Mouse (Mus musculus) erythroblast, adult 5-6 weeks (primary cell): ENCODE results near the gene Syne3. TPM values are rescaled to one million over a fixed set of nuclear protein-coding genes. Genes with fewer than 3 reads are reported as not detected.
A peak's percentile ranks its signal among the peaks of the same experiment; 100 is the strongest.

Source experiments
- ATAC-seq: replicated peaks from 2 replicates; pipeline ENCODE4 v1.8.0; 2016; ENCODE audit warnings: moderate number of reproducible peaks, mild to moderate bottlenecking, moderate TSS enrichment, inconsistent platforms; ENCODE audit not compliant: poor library complexity, low FRiP score, severe bottlenecking
- total RNA-seq, 2 experiments: library from RNA; stranded (forward) in 1 of 2; stranded (reverse) in 1 of 2; fragments of 150-400 nt in 1 of 2; fragments of 200-764, 138-1000 nt in 1 of 2; gene quantifications; 2 replicates each; pipeline versions ENCODE4 v1.2.3 to v1.2.4; 2015 to 2017; ENCODE audit warnings: low replicate concordance in 2 of 2

Gene Syne3
- total RNA-seq, 2 experiments from 2014 or later = 4.8 to 10.3 TPM

DNA sequence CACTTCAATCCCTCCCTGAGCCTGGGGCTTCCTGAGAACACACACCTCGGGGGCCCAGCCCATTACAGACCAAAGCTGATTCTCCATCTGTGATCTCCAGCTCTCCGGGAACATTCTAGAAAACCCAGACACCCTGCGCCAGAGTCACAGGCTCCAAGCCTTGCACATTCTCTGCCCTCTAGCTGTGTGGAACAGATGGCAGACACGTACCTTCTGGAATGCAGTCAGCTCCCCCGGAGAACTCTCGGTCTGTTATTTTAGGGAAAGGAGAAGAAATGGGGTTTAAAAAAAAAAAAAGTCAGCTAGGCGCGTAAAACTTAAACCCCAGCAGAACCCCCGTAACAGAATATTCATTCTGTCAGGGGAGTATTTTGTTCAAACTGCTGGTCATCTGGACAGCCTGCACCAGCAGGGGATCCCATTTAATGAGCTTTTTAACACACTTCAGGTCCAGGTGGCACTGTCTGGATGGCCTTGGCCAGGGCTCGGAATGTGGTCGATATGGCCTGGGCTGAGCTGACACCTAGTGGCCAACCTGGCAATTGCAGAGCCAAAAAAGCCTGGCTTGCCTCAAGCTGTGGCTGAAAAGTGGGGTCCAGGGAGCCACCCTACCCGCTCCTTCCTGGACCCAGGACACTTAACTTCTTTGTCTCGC is 70.1 kb downstream of the Syne3 start:
- ATAC-seq = peak; percentile 80

GRCm38 (mm10) chr12:104938935-104939334 is 70.7 kb downstream of the Syne3 start:
- ATAC-seq = no peak

- ATAC-seq = 0 out of 2 replicates have a peak, but pooled peaks have one; percentile 36
These were observed 73.4 kb downstream of the Syne3 start for GRCm38 (mm10) chr12:104936223-104936622.

DNA sequence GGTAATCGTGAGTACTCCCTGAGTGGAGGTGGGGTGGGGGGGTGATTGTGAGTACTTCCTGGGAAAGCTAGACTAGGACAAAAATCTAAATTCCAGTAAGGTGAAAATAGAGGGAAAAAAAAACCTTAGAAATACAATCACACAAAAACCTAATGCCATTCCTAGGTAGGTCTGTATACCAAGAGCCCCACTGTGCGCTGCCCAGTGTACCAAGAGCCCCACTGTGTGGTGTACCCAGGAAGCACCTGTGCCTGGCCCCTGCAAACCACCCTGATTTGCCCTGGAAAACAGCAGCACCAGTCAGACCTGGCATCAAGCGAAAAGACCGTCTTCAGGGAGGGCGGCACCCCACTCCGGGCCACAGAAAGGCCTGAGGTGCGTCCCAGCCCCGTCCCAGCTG is 74.5 kb downstream of the Syne3 start:
- no peak for ATAC-seq

- ATAC-seq = no peak
These were observed 75.8 kb downstream of the Syne3 start for GRCm38 (mm10) chr12:104933800-104934199.

DNA sequence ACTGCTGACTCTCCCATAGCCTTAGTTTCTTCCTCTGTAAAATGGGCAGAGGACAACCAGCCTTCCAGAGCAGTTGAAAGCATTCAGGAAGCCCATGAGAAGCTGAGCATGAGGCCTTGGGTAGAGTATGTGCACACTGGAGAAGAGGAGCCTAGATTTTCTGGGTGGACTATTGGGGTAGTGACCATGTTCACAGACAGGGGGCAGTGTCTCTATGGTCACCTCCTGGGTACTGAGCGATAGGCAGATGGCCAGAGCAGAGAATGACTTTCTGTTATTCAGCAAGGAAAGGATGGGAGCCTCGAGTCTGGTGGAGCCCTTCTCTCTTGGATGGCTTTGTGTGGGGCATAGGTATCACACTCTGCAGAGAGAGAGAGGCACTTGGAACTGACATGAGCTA is 76.4 kb downstream of the Syne3 start:
- ATAC-seq = 0 out of 2 replicates have a peak, but pooled peaks have one; percentile 44

DNA sequence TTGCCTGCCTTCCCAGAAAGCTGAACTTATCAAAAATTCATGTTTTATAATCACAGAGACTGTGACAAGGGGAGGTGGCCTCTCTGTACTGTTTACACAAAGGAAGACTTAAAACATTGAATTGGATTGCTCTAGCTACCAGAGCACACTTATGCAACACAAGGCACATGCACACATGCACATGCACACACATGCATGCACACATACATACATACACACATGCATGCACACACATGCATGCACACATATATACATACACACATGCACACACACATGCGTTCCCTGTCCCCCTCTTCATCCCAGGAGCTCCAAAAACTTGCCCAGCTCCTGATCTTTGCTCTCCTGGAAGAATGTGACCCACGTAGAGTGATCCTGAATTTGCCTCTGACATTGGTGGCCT is 83.8 kb downstream of the Syne3 start:
- ATAC-seq = no peak

DNA sequence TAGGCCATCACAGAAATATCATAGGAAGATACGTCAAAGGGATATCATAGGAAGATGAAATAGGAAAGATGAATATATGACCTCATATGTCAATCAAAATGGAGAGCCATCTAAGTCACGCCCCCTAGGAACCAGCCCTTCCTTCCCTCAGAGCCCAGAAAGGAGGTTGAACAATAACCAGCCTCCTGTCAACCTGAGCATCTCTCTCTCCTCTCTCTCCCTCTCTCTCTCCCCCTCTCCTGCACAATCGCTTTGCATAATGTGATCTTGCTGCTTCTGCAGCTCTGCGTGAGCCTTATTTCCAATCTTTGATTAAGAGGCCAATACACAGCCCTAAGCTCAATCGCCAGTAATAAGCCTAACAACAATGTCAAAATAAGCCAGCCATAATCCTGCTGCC is 84.6 kb downstream of the Syne3 start:
- ATAC-seq = no peak

DNA sequence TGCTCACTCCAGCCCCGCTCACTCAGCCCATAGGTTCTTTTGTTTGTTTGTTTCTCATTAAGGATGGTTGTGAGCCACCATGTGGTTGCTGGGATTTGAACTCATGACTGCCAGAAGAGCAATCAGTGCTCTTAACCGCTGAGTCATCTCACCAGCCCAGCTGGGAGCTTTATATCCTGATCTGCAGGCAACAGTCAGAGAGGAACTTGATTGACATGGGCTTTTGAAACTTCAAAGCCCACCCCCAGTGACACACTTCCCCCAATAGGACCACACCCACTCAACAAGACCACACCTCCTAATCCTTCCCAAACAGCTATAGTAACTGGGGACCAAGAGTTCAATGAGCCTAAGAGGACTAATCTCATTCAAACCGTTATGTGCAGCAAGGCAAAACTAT is 85.1 kb downstream of the Syne3 start:
- ATAC-seq = no peak

DNA sequence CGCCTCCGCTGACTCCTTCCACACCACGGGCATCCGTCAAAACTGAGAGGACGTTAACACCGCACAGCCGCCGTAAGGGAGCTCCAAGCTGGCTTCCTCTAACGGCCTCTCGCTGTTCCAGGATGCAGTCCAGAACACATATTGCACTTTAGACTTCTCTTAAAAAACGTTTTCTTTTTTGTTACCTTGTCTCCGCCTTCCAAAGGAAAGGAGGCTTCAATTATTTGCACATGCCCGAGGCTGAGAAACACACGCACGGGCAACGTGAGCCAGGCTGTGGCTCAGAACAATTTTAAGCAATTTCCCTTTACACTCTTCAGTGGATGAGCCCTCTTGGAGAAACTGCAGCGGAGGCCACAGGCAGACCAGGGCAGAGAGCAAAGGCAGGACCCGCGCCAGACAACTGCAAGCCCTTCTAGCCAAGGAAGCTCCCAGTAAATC is 85.6 kb downstream of the Syne3 start:
- no peak for ATAC-seq

GRCm38 (mm10) chr12:104922647-104923046 is 87.0 kb downstream of the Syne3 start:
- no peak for ATAC-seq

- ATAC-seq = no peak
These were observed 88.5 kb downstream of the Syne3 start for GRCm38 (mm10) chr12:104921071-104921470.

- ATAC-seq = no peak
These were observed 90.4 kb downstream of the Syne3 start for GRCm38 (mm10) chr12:104919247-104919646.

DNA sequence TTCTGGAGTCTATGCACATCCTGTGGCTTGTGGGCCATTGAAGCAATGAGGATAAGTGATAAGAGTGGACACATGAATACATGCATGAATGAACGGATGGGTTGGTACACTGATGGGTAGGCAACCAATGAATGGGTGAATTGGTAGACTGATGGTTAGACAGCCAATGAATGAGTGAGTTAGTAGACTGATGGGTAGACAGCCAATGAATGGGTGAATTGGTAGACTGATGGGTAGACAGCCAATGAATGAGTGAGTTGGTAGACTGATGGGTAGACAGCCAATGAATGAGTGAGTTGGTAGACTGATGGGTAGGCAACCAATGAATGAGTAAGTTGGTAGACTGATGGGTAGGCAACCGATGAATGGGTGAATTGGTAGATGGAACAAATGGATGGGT is 91.7 kb downstream of the Syne3 start:
- ATAC-seq = no peak

DNA sequence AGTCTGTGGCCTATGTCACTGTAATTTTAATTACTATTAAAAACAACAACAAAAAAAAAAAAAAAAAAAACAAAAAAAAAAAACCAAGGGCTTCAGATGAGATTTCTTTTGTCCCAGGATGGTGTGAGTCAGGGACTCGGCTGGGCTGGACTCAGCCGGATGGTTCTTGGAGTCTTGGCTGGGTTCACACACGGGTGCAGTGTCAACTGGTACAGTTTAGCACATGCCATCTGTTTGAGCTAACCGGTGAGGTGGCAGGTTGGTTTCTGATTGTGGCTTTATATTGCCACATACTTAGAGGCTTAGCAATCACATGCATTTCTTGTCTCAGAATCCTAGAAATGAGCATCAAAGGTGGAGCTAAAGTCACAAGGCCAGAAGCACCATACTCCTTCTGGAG is 92.3 kb downstream of the Syne3 start:
- ATAC-seq = no peak

DNA sequence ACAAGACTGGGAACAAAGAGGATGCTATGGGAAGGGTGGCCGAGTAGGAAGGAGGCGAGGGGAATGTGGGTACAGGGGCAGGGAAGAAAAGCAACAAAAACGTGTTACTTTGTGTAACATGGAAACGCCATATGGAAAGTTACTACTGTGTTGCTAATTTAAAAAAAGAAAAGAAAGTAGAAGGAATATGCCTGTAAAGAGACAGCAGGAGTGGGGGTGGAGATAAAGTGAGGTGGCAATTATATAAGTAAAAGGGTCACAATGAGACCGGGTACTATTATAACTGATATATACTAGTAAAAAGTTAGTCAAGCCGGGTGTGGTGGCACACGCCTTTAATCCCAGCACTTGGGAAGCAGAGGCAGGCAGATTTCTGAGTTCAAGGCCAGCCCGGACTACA is 92.8 kb downstream of the Syne3 start:
- no peak for ATAC-seq

- ATAC-seq = no peak
These were observed 93.9 kb downstream of the Syne3 start for GRCm38 (mm10) chr12:104915681-104916080.

DNA sequence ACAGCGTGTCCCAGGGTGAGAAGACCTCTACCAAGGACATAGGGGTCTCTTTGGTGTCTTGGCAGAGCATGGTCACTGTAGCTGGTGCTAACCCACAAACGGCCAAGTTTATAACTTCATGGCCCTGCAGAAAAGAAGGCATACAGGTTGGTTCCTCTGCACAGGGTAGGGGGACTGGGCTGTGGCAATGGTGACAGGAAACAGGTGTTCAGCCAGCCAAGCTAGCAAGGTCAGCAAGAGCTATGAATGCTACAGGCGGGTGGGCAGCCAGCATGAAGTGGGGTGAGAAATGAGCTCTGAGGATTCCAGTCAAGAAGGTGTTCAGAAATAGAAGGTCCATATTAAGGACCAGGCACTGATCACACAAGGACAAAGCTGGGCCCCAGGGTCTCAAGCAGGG is 96.6 kb downstream of the Syne3 start:
- ATAC-seq = no peak

DNA sequence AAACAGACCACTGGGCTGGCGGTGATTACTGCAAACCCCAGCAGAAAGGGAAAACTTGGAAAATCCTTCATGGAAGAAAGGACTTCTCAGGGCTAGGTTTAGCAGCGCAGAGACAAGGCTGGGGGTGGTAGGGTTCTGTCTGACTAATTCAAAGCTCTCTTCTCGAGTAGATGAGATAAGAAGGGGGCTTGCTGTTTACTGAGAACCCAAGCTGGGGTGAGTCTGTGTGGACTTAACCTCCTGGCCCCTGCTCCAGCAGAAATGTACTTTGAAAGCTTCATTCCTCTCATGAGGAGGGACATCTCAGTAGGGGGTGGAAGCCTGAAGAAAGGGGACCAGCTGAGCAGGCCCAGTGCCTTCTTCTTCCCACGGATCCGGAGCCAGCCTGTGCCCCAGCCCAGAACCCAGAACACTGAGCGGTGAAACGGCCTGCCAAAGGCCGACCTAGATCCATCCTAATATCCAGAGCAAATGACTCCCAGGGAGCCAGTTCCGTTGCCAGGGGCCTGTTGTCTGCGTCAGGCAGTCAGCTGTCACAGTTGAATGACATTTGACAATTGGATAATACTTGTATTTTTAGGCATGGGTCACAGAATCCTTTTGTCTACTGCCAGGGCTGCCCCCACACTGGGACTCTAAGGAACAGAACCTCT is 97.2 kb downstream of the Syne3 start:
- ATAC-seq = no peak

DNA sequence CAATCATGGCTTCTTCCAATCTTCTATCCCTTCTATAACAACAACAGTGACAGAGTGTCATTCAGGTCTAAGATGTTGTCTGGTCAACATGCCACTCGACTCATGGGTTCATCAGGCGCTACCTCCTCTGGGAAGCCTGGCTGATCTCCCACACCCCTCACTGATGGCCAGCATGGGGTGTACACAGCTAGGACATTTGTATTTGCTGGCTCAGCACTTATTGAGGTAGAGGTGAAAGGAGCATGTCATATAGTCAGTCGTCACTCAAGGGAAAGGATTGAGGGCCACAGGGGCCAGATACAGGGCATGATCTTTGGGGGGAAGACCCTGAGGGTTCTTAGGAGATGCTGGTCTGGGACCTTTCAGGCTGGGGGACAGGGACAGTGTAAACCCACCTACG is 99.9 kb downstream of the Syne3 start:
- no peak for ATAC-seq

GRCm38 (mm10) chr12:104908986-104909385 is 100.6 kb downstream of the Syne3 start:
- ATAC-seq = no peak
